Mouse (Mus musculus) stomach, postnatal 0 days (tissue): ENCODE data around the gene Myl6b. TPM values are rescaled to one million over a fixed set of nuclear protein-coding genes. Genes with fewer than 3 reads are reported as not detected.

ENCODE experiments used
- ATAC-seq: fragments of 200-750 bp; cut with Nextera tagmentation; 2 replicates; pipeline ENCODE4 v1.8.0; 2017; ENCODE audit not compliant: low FRiP score, low TSS enrichment
- DNase-seq: peaks from one replicate; pipeline ENCODE4 v3.0.0-alpha.2; 2016; ENCODE audit warnings: low spot score
- H3K27ac ChIP-seq: fragments of 300-500 bp; sonication (generic); replicated peaks from 2 replicates; pipeline ENCODE4 v1.5.1; 2014; ENCODE audit warnings: mild to moderate bottlenecking, control low read depth
- H3K27me3 ChIP-seq: fragments of 300-500 bp; sonication (generic); 2 replicates; pipeline ENCODE4 v1.6.1; 2014; ENCODE audit warnings: low read length; ENCODE audit not compliant: control insufficient read depth, insufficient read depth
- H3K36me3 ChIP-seq: fragments of 300-500 bp; sonication (generic); 2 replicates; pipeline ENCODE4 v1.6.1; 2014; ENCODE audit warnings: low read length, mixed read lengths; ENCODE audit not compliant: control insufficient read depth, insufficient read depth
- H3K4me1 ChIP-seq: fragments of 300-500 bp; sonication (generic); replicated peaks from 2 replicates; pipeline ENCODE4 v1.6.1; 2014; ENCODE audit warnings: antibody characterized with exemption; ENCODE audit not compliant: control insufficient read depth, insufficient read depth
- H3K4me2 ChIP-seq: fragments of 300-500 bp; sonication (generic); replicated peaks from 2 replicates; pipeline ENCODE4 v1.6.1; 2014; ENCODE audit warnings: low read depth, mild to moderate bottlenecking, control low read depth, moderate library complexity
- H3K4me3 ChIP-seq: fragments of 300-500 bp; sonication (generic); 2 replicates; pipeline ENCODE4 v1.5.1; 2014; ENCODE audit warnings: low read depth, low read length, control low read depth
- H3K9ac ChIP-seq: fragments of 300-500 bp; sonication (generic); 2 replicates; pipeline ENCODE4 v1.6.1; 2014; ENCODE audit warnings: mild to moderate bottlenecking, low read length, control low read depth, mixed read lengths
- H3K9me3 ChIP-seq: fragments of 300-500 bp; sonication (generic); 2 replicates; pipeline ENCODE4 v1.6.1; 2016; ENCODE audit warnings: low read length; ENCODE audit not compliant: control insufficient read depth
- CTCF ChIP-seq: IDR thresholded peaks from 2 replicates; pipeline ENCODE4 v1.5.1; 2016; ENCODE audit warnings: antibody characterized with exemption, low read depth, mild to moderate bottlenecking, moderate library complexity
- EP300 ChIP-seq: optimal IDR thresholded peaks from 2 replicates; pipeline ENCODE3; 2016; ENCODE audit warnings: antibody characterized with exemption
- WGBS: fragments of 180-500 bp; shearing (Covaris S2); extraction: QIAGEN DNeasy Blood & Tissue Kit; methylation state at CpG from one replicate; pipeline ENCODE4 v1.1.7; 2014; 5-methylcytosine and 5-hydroxymethylcytosine counted together
- polyA plus RNA-seq: library from polyadenylated mRNA; unstranded; fragments of >200 nt; fragmentation: Nextera tagmentation; extraction: Ambion mirVana; gene quantifications from 2 replicates; pipeline ENCODE4 v1.2.1, GENCODE M21; 2015

Myl6b gene
- polyA plus RNA-seq, 1 experiment from 2014 or later, result 2.2 TPM

- DNase-seq (no peak), ATAC-seq (no peak)
- Histone ChIP-seq H3K9ac (no peak overlapping the region), H3K9me3 (no peaks in the 10 kb centered on the region), H3K27ac (peak overlapping the region; percentile 99; the same call in 1 of the 2 replicates), H3K4me3 (no peak overlapping the region), H3K36me3 (peaks cover 37% of the 10 kb centered on the region), H3K4me1 (peaks cover 4% of the 10 kb centered on the region; the same call in 1 of the 2 replicates), H3K4me2 (no peak overlapping the region), H3K27me3 (no peaks in the 10 kb centered on the region)
- 86% methylated on average over 22 of the region's 22 CpGs for WGBS
- TF ChIP-seq CTCF (no peak), EP300 (no peak)
These were observed 10.4 kb downstream of the Myl6b start for GRCm38 (mm10) chr10:128487861-128488712.

- Histone ChIP-seq H3K9ac (no peak overlapping the region), H3K4me1 (peaks cover 4% of the 10 kb centered on the region; the same call in 1 of the 2 replicates), H3K4me3 (no peak overlapping the region), H3K27ac (no peak overlapping the region), H3K4me2 (no peak overlapping the region), H3K27me3 (no peaks in the 10 kb centered on the region), H3K36me3 (peaks cover 52% of the 10 kb centered on the region), H3K9me3 (no peaks in the 10 kb centered on the region)
- DNase-seq (no peak), ATAC-seq (no peak)
- no peak for TF ChIP-seq EP300
- no peak for TF ChIP-seq CTCF
- 84% methylated on average over 7 of the region's 7 CpGs for WGBS
These were observed 12.1 kb downstream of the Myl6b start for GRCm38 (mm10) chr10:128486370-128486769.

GRCm38 (mm10) chr10:128474366-128474765 lies 24.1 kb downstream of the Myl6b start:
- H3K27me3 ChIP-seq, result no peaks in the 10 kb centered on the region
- peaks cover 49% of the 10 kb centered on the region for H3K36me3 ChIP-seq
- H3K9ac ChIP-seq, result no peak overlapping the region
- TF ChIP-seq CTCF, result no peak
- TF ChIP-seq EP300, result no peak
- DNase-seq (no peak), ATAC-seq (no peak)
- H3K4me1 ChIP-seq, result no peaks in the 10 kb centered on the region
- no peak overlapping the region for H3K27ac ChIP-seq
- WGBS, result 89% methylated on average over 12 of the region's 12 CpGs
- H3K9me3 ChIP-seq, result no peaks in the 10 kb centered on the region
- no peak overlapping the region for H3K4me3 ChIP-seq
- no peak overlapping the region for H3K4me2 ChIP-seq

GRCm38 (mm10) chr10:128460270-128460630 lies 38.2 kb downstream of the Myl6b start:
- peak overlapping the region; percentile 96 for H3K27ac ChIP-seq
- ATAC-seq, result no peak
- 6% methylated on average over 5 of the region's 5 CpGs for WGBS

GRCm38 (mm10) chr10:128459409-128460269 lies 38.8 kb downstream of the Myl6b start:
- ATAC-seq (peak; percentile 55), DNase-seq (no peak)
- Histone ChIP-seq H3K4me1 (0 out of 2 replicates have a peak, but pooled peaks cover 2% of the 10 kb centered on the region), H3K27ac (peak overlapping the region; percentile 96), H3K36me3 (peaks cover 17% of the 10 kb centered on the region), H3K9me3 (no peaks in the 10 kb centered on the region), H3K4me3 (peak overlapping the region; percentile 93), H3K4me2 (peak overlapping the region; percentile 76), H3K27me3 (no peaks in the 10 kb centered on the region), H3K9ac (peak overlapping the region; percentile 90)
- no peak for TF ChIP-seq EP300
- TF ChIP-seq CTCF, result no peak
- WGBS, result under 1% methylated on average over 40 of the region's 67 CpGs

More at GRCm38 (mm10) chr10:128460270-128460630, 38.2 kb downstream of the Myl6b start:
- peak overlapping the region; percentile 90 for H3K9ac ChIP-seq
- peak overlapping the region; percentile 76 for H3K4me2 ChIP-seq
- H3K36me3 ChIP-seq, result peaks cover 20% of the 10 kb centered on the region
- H3K4me1 ChIP-seq, result 0 out of 2 replicates have a peak, but pooled peaks cover 2% of the 10 kb centered on the region
- no peak for TF ChIP-seq EP300
- no peaks in the 10 kb centered on the region for H3K27me3 ChIP-seq
- no peak for DNase-seq
- no peaks in the 10 kb centered on the region for H3K9me3 ChIP-seq
- H3K4me3 ChIP-seq, result peak overlapping the region; percentile 93
